Mouse (Mus musculus) brain, embryonic 14.5 days (tissue): ENCODE results near the gene Smtnl1.

Source experiments
- CTCF ChIP-seq: fragments of 200-500 bp; IDR thresholded peaks from 2 replicates; pipeline ENCODE4 v1.5.1; 2012; ENCODE audit warnings: inconsistent platforms, mild to moderate bottlenecking, moderate library complexity, borderline replicate concordance; ENCODE audit not compliant: insufficient read depth, insufficient read length; ENCODE audit errors: extremely low read depth
- POLR2A ChIP-seq: fragments of 200-500 bp; IDR thresholded peaks from 2 replicates; pipeline ENCODE4 v1.6.1; 2012; ENCODE audit warnings: mild to moderate bottlenecking, inconsistent platforms, borderline replicate concordance; ENCODE audit not compliant: poor library complexity, insufficient read depth, insufficient read length, severe bottlenecking; ENCODE audit errors: extremely low read depth

- TF ChIP-seq CTCF (no peak), POLR2A (no peak)
Measured at GRCm38 (mm10) chr2:84809330-84809729, 13.1 kb downstream of the Smtnl1 start.
